Mouse (Mus musculus): Measurements from ENCODE around the gene Rassf3. TPM values are rescaled to one million over a fixed set of nuclear protein-coding genes. Genes with fewer than 3 reads are reported as not detected.

Gene Rassf3
- polyA plus RNA-seq, 2 experiments: 20.7 to 23.2 TPM

DNA sequence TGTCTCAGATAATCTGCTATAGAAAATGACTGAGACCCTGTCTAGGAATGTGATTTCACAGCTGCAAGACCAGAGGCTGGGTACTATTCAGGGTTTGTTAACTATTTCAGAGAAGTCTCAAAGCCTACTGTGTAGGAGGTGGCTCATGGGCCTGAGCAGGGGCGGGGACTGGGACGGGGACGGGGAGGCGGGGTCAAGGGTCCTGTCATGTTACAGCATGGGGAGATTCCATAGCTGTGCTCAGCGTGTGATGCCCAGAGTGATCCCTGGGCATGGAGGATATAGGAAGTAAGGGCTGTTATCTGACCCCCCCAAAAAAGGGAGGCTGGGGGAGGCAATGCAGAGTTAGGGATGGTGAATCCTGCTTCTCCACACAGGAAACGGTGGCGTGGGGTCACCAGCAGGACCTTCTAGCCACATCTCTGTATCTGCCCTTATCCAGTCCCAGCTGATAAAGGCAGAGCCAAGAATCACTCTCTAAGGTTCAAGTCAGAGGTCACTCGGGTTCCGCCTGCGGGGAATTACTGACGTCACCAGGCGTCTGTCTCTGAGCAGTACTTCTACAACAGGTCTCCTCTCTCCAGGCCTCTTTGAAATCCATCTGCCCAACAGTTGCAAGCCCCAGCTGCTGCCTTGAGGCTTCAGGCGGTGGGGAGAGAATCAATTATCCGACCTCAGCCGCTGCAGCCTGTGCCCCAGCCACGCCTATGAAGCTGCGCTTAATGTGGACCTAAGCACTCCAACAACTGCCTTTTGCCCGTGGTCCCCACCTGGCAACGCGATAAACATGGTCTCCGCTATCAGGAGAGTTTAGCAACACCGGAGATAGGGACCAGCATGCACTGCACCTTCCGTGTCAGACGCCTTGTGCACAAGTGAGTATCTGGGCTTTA is 33.9 kb upstream of the Rassf3 start:
- Histone ChIP-seq H3K36me3 (ENCODE audit: control insufficient read depth, insufficient read depth, low read length) (no peaks in the 10 kb centered on the region), H3K4me1 (ENCODE audit: control insufficient read depth, insufficient read depth, low read length) (peaks cover 21% of the 10 kb centered on the region), H3K9me3 (ENCODE audit: control insufficient read depth, low read length) (no peaks in the 10 kb centered on the region), H3K27me3 (ENCODE audit: control insufficient read depth, insufficient read depth, low read length) (no peaks in the 10 kb centered on the region), H3K4me3 (replicated peaks; ENCODE audit: low read length) (no peak overlapping the region), H3K27ac (replicated peaks; ENCODE audit: low read depth, low read length) (no peak overlapping the region), H3K4me2 (replicated peaks; ENCODE audit: low read depth, low read length, severe bottlenecking) (no peak overlapping the region; the same call in 1 of the 2 replicates), H3K9ac (ENCODE audit: low read depth, low read length, severe bottlenecking) (no peak overlapping the region)
- DNase-seq (ENCODE audit: low spot score): peak; percentile 70
- peak; percentile 70 for ATAC-seq (ENCODE audit: low FRiP score, low read depth)
- no peak for TF ChIP-seq POLR2A (IDR thresholded peaks at IDR 0.05; ENCODE audit: borderline replicate concordance, extremely low read depth, insufficient read depth, insufficient read length)
- WGBS: 21% methylated on average over 24 of the region's 24 CpGs

DNA sequence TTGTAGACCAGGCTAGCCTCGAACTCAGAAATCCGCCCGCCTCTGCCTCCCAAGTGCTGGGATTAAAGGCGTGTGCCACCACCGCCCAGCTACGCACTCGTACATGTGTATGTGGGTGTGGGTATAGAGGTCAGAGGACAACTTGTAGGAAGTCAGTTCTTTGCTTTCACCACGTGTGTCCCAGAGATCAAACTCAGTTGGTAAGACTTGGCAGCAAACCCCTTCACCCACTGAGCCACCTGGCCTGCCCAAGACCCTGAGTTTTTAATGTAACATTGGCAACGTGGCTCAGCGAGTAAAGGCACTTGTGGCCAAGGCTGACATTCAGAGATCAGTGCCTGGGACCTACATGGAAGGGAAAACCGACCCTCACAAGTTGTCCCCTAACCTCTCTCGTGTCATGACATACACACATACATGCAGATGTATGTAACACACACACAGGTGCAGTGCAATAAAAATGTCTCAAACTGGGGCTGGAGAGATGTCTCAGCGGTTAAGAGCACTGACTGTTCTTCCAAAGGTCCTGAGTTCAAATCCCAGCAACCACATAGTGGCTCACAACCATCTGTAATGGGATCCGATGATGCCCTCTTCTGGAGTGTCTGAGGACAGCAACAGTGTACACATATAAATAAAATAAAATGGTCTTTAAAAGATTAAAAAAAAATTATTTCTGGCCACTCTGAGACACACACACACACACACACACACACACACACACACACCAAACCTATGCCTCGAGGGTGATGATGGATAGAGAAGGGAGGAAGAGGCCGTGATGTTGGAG is 31.8 kb upstream of the Rassf3 start:
- H3K4me1 ChIP-seq (ENCODE audit: control insufficient read depth, insufficient read depth, low read length): peaks cover 21% of the 10 kb centered on the region
- WGBS: 88% methylated on average over 14 of the region's 16 CpGs
- no peaks in the 10 kb centered on the region for H3K27me3 ChIP-seq (ENCODE audit: control insufficient read depth, insufficient read depth, low read length)
- no peak for ATAC-seq (ENCODE audit: low FRiP score, low read depth)
- DNase-seq (ENCODE audit: low spot score): no peak
- no peak overlapping the region for H3K4me3 ChIP-seq (replicated peaks; ENCODE audit: low read length)
- no peaks in the 10 kb centered on the region for H3K36me3 ChIP-seq (ENCODE audit: control insufficient read depth, insufficient read depth, low read length)
- TF ChIP-seq POLR2A (IDR thresholded peaks at IDR 0.05; ENCODE audit: borderline replicate concordance, extremely low read depth, insufficient read depth, insufficient read length): no peak
- no peak overlapping the region for H3K27ac ChIP-seq (replicated peaks; ENCODE audit: low read depth, low read length)
- no peak overlapping the region for H3K4me2 ChIP-seq (replicated peaks; ENCODE audit: low read depth, low read length, severe bottlenecking)
- no peaks in the 10 kb centered on the region for H3K9me3 ChIP-seq (ENCODE audit: control insufficient read depth, low read length)
- H3K9ac ChIP-seq (ENCODE audit: low read depth, low read length, severe bottlenecking): no peak overlapping the region

DNA sequence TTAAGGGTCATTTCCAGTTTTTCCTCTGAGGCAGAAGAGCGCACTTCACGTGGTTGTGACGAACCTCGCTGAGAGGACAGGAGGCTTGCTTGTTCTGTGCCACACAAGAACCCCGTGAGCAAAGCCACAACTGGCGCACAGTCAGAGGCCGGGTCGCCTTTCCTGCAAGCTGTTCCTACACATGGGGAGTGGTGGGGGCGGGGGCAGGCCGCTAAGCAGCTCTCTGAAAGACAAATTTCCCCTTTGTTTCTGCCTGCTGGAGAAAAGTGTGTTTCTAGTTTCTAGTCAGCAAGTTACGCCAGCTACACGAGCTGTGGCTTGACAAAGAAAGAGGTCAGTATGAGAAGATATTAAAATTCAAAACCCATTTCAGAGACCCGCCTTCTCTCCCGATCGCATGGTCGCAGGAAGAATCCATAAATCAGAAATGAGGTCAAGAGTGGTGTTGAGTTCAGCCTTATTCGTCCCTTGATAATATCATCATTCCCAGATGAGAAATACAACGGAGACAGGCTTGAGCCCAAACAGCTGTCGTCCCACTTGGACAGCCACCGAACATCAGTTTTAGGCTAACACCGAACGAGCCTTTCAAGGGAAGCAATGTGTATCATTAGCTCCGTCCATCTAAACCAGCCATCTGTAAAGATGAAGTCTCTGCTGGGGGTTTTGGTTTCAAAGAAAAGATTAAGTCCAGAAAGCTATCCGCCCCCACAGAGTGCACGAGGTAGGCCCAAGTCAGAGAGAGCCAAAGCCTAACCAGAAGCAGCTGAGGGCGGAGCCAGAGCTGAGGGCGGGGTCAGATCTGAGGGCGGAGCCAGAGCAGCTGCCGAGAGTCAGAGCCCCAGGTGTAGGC is 30.8 kb upstream of the Rassf3 start:
- peaks cover 21% of the 10 kb centered on the region for H3K4me1 ChIP-seq (ENCODE audit: control insufficient read depth, insufficient read depth, low read length)
- H3K4me2 ChIP-seq (replicated peaks; ENCODE audit: low read depth, low read length, severe bottlenecking): 0 out of 2 replicates have a peak overlapping the region, but pooled peaks have one; percentile 1
- TF ChIP-seq POLR2A (IDR thresholded peaks at IDR 0.05; ENCODE audit: borderline replicate concordance, extremely low read depth, insufficient read depth, insufficient read length): no peak
- ATAC-seq (ENCODE audit: low FRiP score, low read depth): peak; percentile 75
- H3K36me3 ChIP-seq (ENCODE audit: control insufficient read depth, insufficient read depth, low read length): no peaks in the 10 kb centered on the region
- H3K9ac ChIP-seq (ENCODE audit: low read depth, low read length, severe bottlenecking): 0 out of 2 replicates have a peak overlapping the region, but pooled peaks have one; percentile 17
- H3K27ac ChIP-seq (replicated peaks; ENCODE audit: low read depth, low read length): peak overlapping the region; percentile 39
- no peaks in the 10 kb centered on the region for H3K9me3 ChIP-seq (ENCODE audit: control insufficient read depth, low read length)
- no peak overlapping the region for H3K4me3 ChIP-seq (replicated peaks; ENCODE audit: low read length)
- 39% methylated on average over 29 of the region's 29 CpGs for WGBS
- peak; percentile 77 for DNase-seq (ENCODE audit: low spot score)
- no peaks in the 10 kb centered on the region for H3K27me3 ChIP-seq (ENCODE audit: control insufficient read depth, insufficient read depth, low read length)

DNA sequence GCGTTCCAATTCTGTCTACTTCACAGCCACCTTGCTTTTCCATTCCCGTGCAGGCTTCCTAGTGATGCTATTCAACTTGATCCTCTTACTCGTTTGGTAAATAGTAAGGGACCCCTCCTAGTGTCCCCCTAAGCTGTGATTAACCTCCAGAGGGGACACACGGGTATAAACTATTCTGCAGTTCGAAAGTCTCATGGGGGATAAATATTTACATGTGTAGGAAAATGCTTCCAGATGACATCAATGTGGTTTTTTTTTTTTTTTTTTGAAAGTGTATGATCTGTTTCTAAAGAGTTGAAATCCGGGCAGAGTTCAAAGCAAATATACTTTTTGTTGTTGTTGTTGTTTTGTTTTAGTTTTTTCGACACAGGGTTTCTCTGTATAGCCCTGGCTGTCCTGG is 29.8 kb upstream of the Rassf3 start:
- ATAC-seq (ENCODE audit: low FRiP score, low read depth) (no peak), DNase-seq (ENCODE audit: low spot score) (no peak)
- TF ChIP-seq POLR2A (IDR thresholded peaks at IDR 0.05; ENCODE audit: borderline replicate concordance, extremely low read depth, insufficient read depth, insufficient read length): no peak
- H3K27ac ChIP-seq (replicated peaks; ENCODE audit: low read depth, low read length): peak overlapping the region; percentile 68
- H3K4me3 ChIP-seq (replicated peaks; ENCODE audit: low read length): peak overlapping the region; percentile 30; the same call in 1 of the 2 replicates
- H3K36me3 ChIP-seq (ENCODE audit: control insufficient read depth, insufficient read depth, low read length): no peaks in the 10 kb centered on the region
- peak overlapping the region; percentile 37; the same call in 1 of the 2 replicates for H3K9ac ChIP-seq (ENCODE audit: low read depth, low read length, severe bottlenecking)
- H3K9me3 ChIP-seq (ENCODE audit: control insufficient read depth, low read length): no peaks in the 10 kb centered on the region
- no peaks in the 10 kb centered on the region for H3K27me3 ChIP-seq (ENCODE audit: control insufficient read depth, insufficient read depth, low read length)
- WGBS: 47% methylated on average over 7 of the region's 7 CpGs
- H3K4me2 ChIP-seq (replicated peaks; ENCODE audit: low read depth, low read length, severe bottlenecking): peak overlapping the region; percentile 63
- H3K4me1 ChIP-seq (ENCODE audit: control insufficient read depth, insufficient read depth, low read length): peaks cover 21% of the 10 kb centered on the region
